Mouse (Mus musculus) C2C12 (cell line): ENCODE measurements around the gene Rfwd3. TPM values are rescaled to one million over a fixed set of nuclear protein-coding genes. Genes with fewer than 3 reads are reported as not detected.
"Not testable (repeated sequence)": the region's sequence is repeated elsewhere in the genome, so short reads cannot be mapped to it uniquely, and the experiment has no call there.

Experiments
- H3K27me3 ChIP-seq: one replicate; pipeline ENCODE4 v1.6.1; 2011; ENCODE audit not compliant: control insufficient read depth, insufficient read depth, insufficient read length
- H3K36me3 ChIP-seq: one replicate; pipeline ENCODE4 v1.6.1; 2011; ENCODE audit not compliant: control insufficient read depth, insufficient read depth
- H3K4me3 ChIP-seq: one replicate; pipeline ENCODE4 v1.5.1; 2011; ENCODE audit warnings: mild to moderate bottlenecking, control low read depth; ENCODE audit not compliant: poor library complexity, insufficient read depth, severe bottlenecking
- H3K79me2 ChIP-seq: one replicate; pipeline ENCODE4 v1.6.1; 2011; ENCODE audit not compliant: control insufficient read depth, insufficient read depth
- H3K79me3 ChIP-seq: one replicate; pipeline ENCODE4 v1.6.1; 2011; ENCODE audit warnings: low read depth, control low read depth
- H3ac ChIP-seq: one replicate; pipeline ENCODE3; 2011; ENCODE audit warnings: low read depth; ENCODE audit not compliant: control insufficient read depth, insufficient read length
- CEBPB ChIP-seq: IDR thresholded peaks from one replicate; pipeline ENCODE4 v1.6.1; 2011; ENCODE audit warnings: low read depth, mild to moderate bottlenecking, control low read depth, moderate library complexity
- CTCF ChIP-seq: IDR thresholded peaks from one replicate; pipeline ENCODE4 v1.5.1; 2011; ENCODE audit not compliant: control insufficient read depth, insufficient read depth, insufficient read length
- FOSL1 ChIP-seq: IDR thresholded peaks from one replicate; pipeline ENCODE4 v1.8.0; 2011; ENCODE audit warnings: mild to moderate bottlenecking, low read length; ENCODE audit not compliant: poor library complexity, insufficient read depth, severe bottlenecking
- MAX ChIP-seq: IDR thresholded peaks from one replicate; pipeline ENCODE4 v1.6.1; 2011; ENCODE audit warnings: mild to moderate bottlenecking, control low read depth
- MYOD1 ChIP-seq: IDR thresholded peaks from one replicate; pipeline ENCODE4 v1.6.1; 2011; ENCODE audit warnings: low read depth; ENCODE audit not compliant: control insufficient read depth, insufficient read length
- MYOG ChIP-seq: IDR thresholded peaks from one replicate; pipeline ENCODE4 v1.6.1; 2011; ENCODE audit not compliant: control insufficient read depth, insufficient read length; ENCODE audit errors: extremely low read depth
- USF1 ChIP-seq: IDR thresholded peaks from one replicate; pipeline ENCODE4 v1.6.1; 2011; ENCODE audit warnings: low read depth, mild to moderate bottlenecking, control low read depth, moderate library complexity
- polyA plus RNA-seq: library from polyadenylated mRNA; unstranded; fragments of >200 nt; fragmentation: generic; extraction: Trizol; gene quantifications from one replicate; pipeline ENCODE4 v1.2.1, GENCODE M21; 2012; ENCODE audit warnings: missing spikeins

Rfwd3 gene
- polyA plus RNA-seq, 1 experiment, result 28.8 TPM

DNA sequence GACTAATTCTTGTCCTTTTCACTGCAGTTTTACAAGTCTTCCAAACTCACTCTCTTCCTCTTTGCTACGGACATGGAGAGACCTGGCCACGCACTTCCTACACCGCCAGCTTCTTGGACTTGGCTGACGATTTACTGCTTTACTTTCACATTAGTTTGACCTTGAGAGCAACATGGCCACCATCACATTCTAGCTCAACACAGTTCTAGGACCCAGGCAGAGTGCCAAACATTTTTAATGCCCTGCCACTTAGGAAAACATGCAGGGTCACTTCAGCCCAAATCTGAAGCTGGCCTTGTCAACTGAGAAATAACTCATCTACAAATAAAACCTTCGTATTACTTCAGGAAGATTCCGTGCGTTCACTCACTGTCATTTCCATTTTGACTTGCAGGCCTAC is 8.3 kb downstream of the Rfwd3 start:
- peaks cover 43% of the 10 kb centered on the region for H3K79me3 ChIP-seq
- H3K4me3 ChIP-seq, result no peak overlapping the region
- H3ac ChIP-seq, result no peak overlapping the region
- peaks cover 63% of the 10 kb centered on the region for H3K79me2 ChIP-seq
- no peaks in the 10 kb centered on the region for H3K27me3 ChIP-seq
- no peak for TF ChIP-seq FOSL1
- no peak for TF ChIP-seq CTCF
- TF ChIP-seq CEBPB, result no peak
- TF ChIP-seq MYOD1, result no peak
- no peak for TF ChIP-seq USF1
- no peak for TF ChIP-seq MYOG
- peaks cover 91% of the 10 kb centered on the region for H3K36me3 ChIP-seq

DNA sequence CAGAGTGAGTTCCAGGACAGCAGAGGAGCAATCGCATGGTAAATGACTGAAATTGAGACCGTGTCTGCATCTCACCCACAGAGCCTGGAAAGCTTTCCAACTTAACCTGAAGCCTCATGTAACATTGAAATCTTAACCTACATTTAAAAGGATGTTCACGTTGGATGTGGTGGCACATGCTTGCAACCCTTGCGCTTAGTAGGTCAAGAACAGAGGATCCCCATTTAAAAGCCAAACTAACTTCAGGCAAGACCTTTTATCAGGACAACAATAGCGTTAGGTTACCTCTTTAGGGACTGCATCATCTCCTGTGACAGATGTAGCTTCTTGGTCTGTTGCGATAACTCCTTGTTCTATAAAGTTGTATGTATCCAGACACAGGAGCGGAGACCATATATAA is 9.4 kb downstream of the Rfwd3 start:
- Histone ChIP-seq H3K79me3 (peaks cover 34% of the 10 kb centered on the region), H3K4me3 (no peak overlapping the region), H3K27me3 (no peaks in the 10 kb centered on the region), H3ac (no peak overlapping the region), H3K79me2 (peaks cover 52% of the 10 kb centered on the region), H3K36me3 (peaks cover 94% of the 10 kb centered on the region)
- TF ChIP-seq CTCF, result no peak
- TF ChIP-seq MAX, result no peak
- no peak for TF ChIP-seq USF1
- TF ChIP-seq CEBPB, result no peak
- no peak for TF ChIP-seq FOSL1
- no peak for TF ChIP-seq MYOG
- TF ChIP-seq MYOD1, result no peak

DNA sequence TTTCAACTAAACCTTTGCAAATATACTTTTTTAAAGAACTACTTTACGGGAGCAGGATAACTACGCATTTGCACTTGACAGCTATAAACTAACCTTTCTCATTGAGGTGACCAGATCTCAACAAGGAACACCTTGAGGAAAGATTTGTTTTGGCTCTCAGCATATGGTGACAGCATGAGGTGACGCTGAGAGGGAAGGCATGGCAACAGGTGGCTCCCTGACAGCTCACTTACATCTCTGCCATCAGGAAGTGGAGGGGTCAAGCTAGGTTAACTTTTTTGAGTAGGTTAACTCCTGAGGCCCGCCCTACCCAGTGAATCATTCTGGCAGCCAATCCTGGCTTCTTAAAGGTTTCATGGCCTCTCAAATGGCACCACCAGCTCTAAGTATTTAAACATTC is 14.4 kb downstream of the Rfwd3 start:
- Histone ChIP-seq H3K36me3 (peaks cover 92% of the 10 kb centered on the region), H3K79me2 (peaks cover 10% of the 10 kb centered on the region), H3K4me3 (no peak overlapping the region), H3K79me3 (peaks cover 7% of the 10 kb centered on the region), H3K27me3 (no peaks in the 10 kb centered on the region), H3ac (no peak overlapping the region)
- TF ChIP-seq CEBPB, result no peak
- TF ChIP-seq MAX, result no peak
- no peak for TF ChIP-seq MYOG
- no peak for TF ChIP-seq CTCF
- no peak for TF ChIP-seq MYOD1
- no peak for TF ChIP-seq FOSL1
- TF ChIP-seq USF1, result no peak

DNA sequence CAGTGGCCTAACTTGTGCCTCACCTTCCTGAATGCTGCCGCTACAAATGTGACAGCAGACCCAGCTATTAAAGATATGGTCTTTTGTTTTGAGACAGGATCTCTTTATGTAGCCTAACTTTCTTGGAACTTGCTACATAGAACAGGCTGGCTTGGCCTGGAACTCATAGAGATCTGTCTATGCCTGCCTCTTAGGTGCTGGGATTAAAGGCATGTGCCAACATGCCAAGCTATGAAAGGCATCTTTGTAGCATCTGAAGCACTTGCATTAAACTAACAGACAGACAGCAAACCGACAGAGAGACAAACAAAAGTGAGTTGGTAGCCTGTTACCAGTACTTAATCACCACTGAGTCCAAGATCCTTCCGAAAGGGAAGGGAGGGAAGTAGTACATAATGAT is 17.9 kb downstream of the Rfwd3 start:
- H3K79me2 ChIP-seq, result peaks cover 6% of the 10 kb centered on the region
- no peak overlapping the region for H3K4me3 ChIP-seq
- H3K27me3 ChIP-seq, result no peaks in the 10 kb centered on the region
- H3K79me3 ChIP-seq, result peaks cover 2% of the 10 kb centered on the region
- H3ac ChIP-seq, result no peak overlapping the region
- TF ChIP-seq MAX, result no peak
- no peak for TF ChIP-seq CEBPB
- TF ChIP-seq USF1, result no peak
- no peak for TF ChIP-seq MYOD1
- no peak for TF ChIP-seq CTCF
- TF ChIP-seq FOSL1, result no peak
- no peak for TF ChIP-seq MYOG
- peaks cover 92% of the 10 kb centered on the region for H3K36me3 ChIP-seq

DNA sequence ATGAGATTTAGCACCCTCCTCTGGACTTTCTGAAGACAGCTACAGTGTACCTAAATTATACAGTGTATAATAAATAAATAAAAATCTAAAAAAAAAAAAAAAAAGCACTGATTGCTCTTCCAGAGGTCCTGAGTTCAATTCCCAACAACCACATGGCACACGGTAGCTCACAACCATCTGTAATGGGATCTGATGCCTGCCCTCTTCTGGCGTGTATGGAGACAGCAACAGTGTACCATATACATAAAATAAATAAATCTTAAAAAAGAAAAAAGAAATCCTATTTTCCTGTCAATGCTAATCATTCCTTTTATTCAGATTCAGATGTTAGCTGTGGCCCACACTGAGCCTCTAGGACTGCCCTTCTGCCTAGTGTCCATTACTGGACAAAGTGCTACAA is 31.7 kb downstream of the Rfwd3 start:
- H3K79me2 ChIP-seq, result no peaks in the 10 kb centered on the region
- H3K27me3 ChIP-seq, result no peaks in the 10 kb centered on the region
- H3K4me3 ChIP-seq, result no peak overlapping the region
- no peaks in the 10 kb centered on the region for H3K79me3 ChIP-seq
- no peak overlapping the region for H3ac ChIP-seq
- TF ChIP-seq USF1 (no peak), FOSL1 (no peak), MYOG (no peak), CEBPB (no peak), MYOD1 (no peak), MAX (no peak), CTCF (no peak)
- peaks cover 19% of the 10 kb centered on the region for H3K36me3 ChIP-seq

DNA sequence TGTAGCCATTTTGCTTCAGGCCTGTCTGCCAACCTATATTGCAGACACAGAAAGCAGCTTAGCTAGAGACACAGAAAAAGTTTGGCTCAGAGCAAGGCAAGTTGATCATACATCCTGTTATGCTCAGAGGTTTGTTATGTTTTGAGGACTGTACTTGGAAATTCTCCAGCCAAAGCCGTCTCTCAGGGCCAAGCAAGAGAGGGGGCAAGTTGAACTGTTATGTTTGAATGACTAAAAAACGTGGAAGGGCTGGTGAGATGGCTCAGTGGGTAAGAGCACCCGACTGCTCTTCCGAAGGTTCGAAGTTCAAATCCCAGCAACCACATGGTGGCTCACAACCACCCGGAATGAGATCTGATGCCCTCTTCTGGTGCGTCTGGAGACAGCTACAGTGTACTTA is 33.9 kb downstream of the Rfwd3 start:
- not testable (repeated sequence) for H3K27me3 ChIP-seq, H3K4me3 ChIP-seq, H3K79me2 ChIP-seq, H3K79me3 ChIP-seq, H3ac ChIP-seq
- peaks cover 14% of the 10 kb centered on the region for H3K36me3 ChIP-seq
